Mouse (Mus musculus) heart, embryonic 16.5 days (tissue): Measurements from ENCODE around the gene Rasal3. TPM values are rescaled to one million over a fixed set of nuclear protein-coding genes. Genes with fewer than 3 reads are reported as not detected.
A peak's percentile ranks its signal among the peaks of the same experiment; 100 is the strongest.

Experiments used
- ATAC-seq: fragments of 200-750 bp; cut with Nextera tagmentation; replicated peaks from 2 replicates; pipeline ENCODE4 v1.8.0; 2017; ENCODE audit warnings: moderate number of reproducible peaks; ENCODE audit not compliant: insufficient read depth, low FRiP score; ENCODE audit errors: extremely low read depth
- H3K27ac ChIP-seq: fragments of 300-500 bp; sonication (generic); 2 replicates; pipeline ENCODE4 v1.5.1; 2014; ENCODE audit warnings: mild to moderate bottlenecking, low read length, control low read depth, moderate library complexity
- H3K27me3 ChIP-seq: fragments of 300-500 bp; sonication (generic); 2 replicates; pipeline ENCODE4 v1.6.1; 2014; ENCODE audit warnings: low read length, mixed read lengths; ENCODE audit not compliant: control insufficient read depth, insufficient read depth
- H3K36me3 ChIP-seq: fragments of 300-500 bp; sonication (generic); 2 replicates; pipeline ENCODE4 v1.6.1; 2014; ENCODE audit not compliant: control insufficient read depth, insufficient read depth
- H3K4me1 ChIP-seq: fragments of 300-500 bp; sonication (generic); 2 replicates; pipeline ENCODE4 v1.6.1; 2014; ENCODE audit warnings: low read length, mixed read lengths; ENCODE audit not compliant: control insufficient read depth, insufficient read depth
- H3K4me2 ChIP-seq: fragments of 300-500 bp; sonication (generic); 2 replicates; pipeline ENCODE4 v1.6.1; 2014; ENCODE audit warnings: low read depth, mild to moderate bottlenecking, control low read depth, low read length
- H3K4me3 ChIP-seq: fragments of 300-500 bp; sonication (generic); 2 replicates; pipeline ENCODE4 v1.5.1; 2014; ENCODE audit warnings: mild to moderate bottlenecking, control low read depth, low read length
- H3K9ac ChIP-seq: fragments of 300-500 bp; sonication (generic); 2 replicates; pipeline ENCODE4 v1.6.1; 2014; ENCODE audit warnings: low read length, control low read depth
- H3K9me3 ChIP-seq: fragments of 300-500 bp; sonication (generic); replicated peaks from 2 replicates; pipeline ENCODE4 v1.6.1; 2016; ENCODE audit warnings: low read length; ENCODE audit not compliant: control insufficient read depth
- WGBS: fragments of 180-500 bp; shearing (Covaris S2); extraction: QIAGEN DNeasy Blood & Tissue Kit; methylation state at CpG from one replicate; pipeline ENCODE4 v1.1.7; 2014; 5-methylcytosine and 5-hydroxymethylcytosine counted together
- polyA plus RNA-seq: library from polyadenylated mRNA; unstranded; fragments of >200 nt; fragmentation: Nextera tagmentation; extraction: Ambion mirVana; gene quantifications from 2 replicates; pipeline ENCODE4 v1.2.1, GENCODE M21; 2015

Gene Rasal3
- polyA plus RNA-seq, 1 experiment from 2014 or later, result 13.9 TPM

GRCm38 (mm10) chr17:32364331-32364730 is 39.1 kb downstream of the Rasal3 start:
- ATAC-seq, result peak; percentile 91
- Histone ChIP-seq H3K36me3 (peaks cover 18% of the 10 kb centered on the region), H3K27me3 (no peaks in the 10 kb centered on the region), H3K27ac (peak overlapping the region; percentile 85), H3K9ac (peak overlapping the region; percentile 96), H3K4me3 (peak overlapping the region; percentile 97), H3K4me2 (peak overlapping the region; percentile 65), H3K9me3 (no peaks in the 10 kb centered on the region), H3K4me1 (peaks cover 17% of the 10 kb centered on the region)
- 0% methylated on average over 33 of the region's 47 CpGs for WGBS

- H3K27me3 ChIP-seq, result no peaks in the 10 kb centered on the region
- H3K4me3 ChIP-seq, result peak overlapping the region; percentile 97
- H3K27ac ChIP-seq, result peak overlapping the region; percentile 77
- peak overlapping the region; percentile 96 for H3K9ac ChIP-seq
- peaks cover 14% of the 10 kb centered on the region for H3K4me1 ChIP-seq
- 1% methylated on average over 34 of the region's 50 CpGs for WGBS
- H3K9me3 ChIP-seq, result no peaks in the 10 kb centered on the region
- ATAC-seq, result peak; percentile 33
- peaks cover 23% of the 10 kb centered on the region for H3K36me3 ChIP-seq
- H3K4me2 ChIP-seq, result peak overlapping the region; percentile 91
Measured at GRCm38 (mm10) chr17:32363821-32364301, 39.5 kb downstream of the Rasal3 start.

GRCm38 (mm10) chr17:32362686-32363085 is 40.7 kb downstream of the Rasal3 start:
- ATAC-seq, result no peak

DNA sequence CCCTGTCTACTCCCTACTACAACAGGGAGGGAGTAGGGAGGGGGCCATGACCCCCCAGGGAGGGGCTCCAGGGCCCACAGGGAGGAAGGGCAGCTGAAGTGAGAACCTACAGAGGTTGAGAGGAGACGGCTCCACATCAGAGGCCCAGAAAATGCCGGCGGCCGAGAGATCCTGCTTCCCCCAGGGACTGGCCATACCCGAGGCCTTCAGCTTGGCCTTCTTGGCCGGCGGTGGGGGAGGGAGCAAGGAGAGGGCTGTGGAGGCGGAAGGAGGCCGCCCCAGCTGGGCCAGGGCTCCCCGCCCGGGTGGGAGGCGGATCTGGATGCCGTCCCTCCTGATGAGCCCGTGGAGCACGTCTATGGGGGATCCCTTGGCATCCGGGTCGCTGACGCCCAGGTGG is 43.5 kb downstream of the Rasal3 start:
- WGBS, result 89% methylated on average over 18 of the region's 18 CpGs
- Histone ChIP-seq H3K9me3 (no peaks in the 10 kb centered on the region), H3K9ac (no peak overlapping the region), H3K4me1 (peaks cover 14% of the 10 kb centered on the region), H3K27me3 (no peaks in the 10 kb centered on the region), H3K4me2 (no peak overlapping the region), H3K4me3 (no peak overlapping the region), H3K27ac (no peak overlapping the region), H3K36me3 (peaks cover 55% of the 10 kb centered on the region)
- no peak for ATAC-seq

More at GRCm38 (mm10) chr17:32362686-32363085, 40.7 kb downstream of the Rasal3 start:
- WGBS, result 73% methylated on average over 4 of the region's 4 CpGs
- Histone ChIP-seq H3K9ac (no peak overlapping the region), H3K4me1 (peaks cover 14% of the 10 kb centered on the region), H3K4me2 (peak overlapping the region; percentile 91), H3K9me3 (no peaks in the 10 kb centered on the region), H3K27me3 (no peaks in the 10 kb centered on the region), H3K36me3 (peaks cover 34% of the 10 kb centered on the region), H3K4me3 (peak overlapping the region; percentile 97; the same call in 1 of the 2 replicates), H3K27ac (no peak overlapping the region)

- Histone ChIP-seq H3K36me3 (peaks cover 58% of the 10 kb centered on the region), H3K4me1 (peaks cover 18% of the 10 kb centered on the region), H3K9me3 (no peaks in the 10 kb centered on the region), H3K27ac (no peak overlapping the region), H3K4me2 (no peak overlapping the region), H3K4me3 (no peak overlapping the region), H3K27me3 (no peaks in the 10 kb centered on the region), H3K9ac (no peak overlapping the region)
- ATAC-seq, result no peak
- 84% methylated on average over 6 of the region's 6 CpGs for WGBS
Measured at GRCm38 (mm10) chr17:32358943-32359340, 44.4 kb downstream of the Rasal3 start.

GRCm38 (mm10) chr17:32358192-32358942 is 45.0 kb downstream of the Rasal3 start:
- Histone ChIP-seq H3K9me3 (no peaks in the 10 kb centered on the region), H3K9ac (no peak overlapping the region), H3K4me3 (no peak overlapping the region), H3K27ac (no peak overlapping the region), H3K27me3 (no peaks in the 10 kb centered on the region), H3K36me3 (peaks cover 58% of the 10 kb centered on the region), H3K4me1 (peaks cover 16% of the 10 kb centered on the region), H3K4me2 (no peak overlapping the region)
- ATAC-seq, result no peak
- WGBS, result 90% methylated on average over 7 of the region's 7 CpGs

GRCm38 (mm10) chr17:32356766-32357760 is 46.3 kb downstream of the Rasal3 start:
- no peaks in the 10 kb centered on the region for H3K9me3 ChIP-seq
- 82% methylated on average over 24 of the region's 24 CpGs for WGBS
- no peaks in the 10 kb centered on the region for H3K27me3 ChIP-seq
- no peak overlapping the region for H3K27ac ChIP-seq
- peaks cover 58% of the 10 kb centered on the region for H3K36me3 ChIP-seq
- ATAC-seq, result no peak
- peaks cover 5% of the 10 kb centered on the region; the same call in 1 of the 2 replicates for H3K4me1 ChIP-seq
- H3K9ac ChIP-seq, result no peak overlapping the region
- no peak overlapping the region for H3K4me2 ChIP-seq
- no peak overlapping the region for H3K4me3 ChIP-seq

DNA sequence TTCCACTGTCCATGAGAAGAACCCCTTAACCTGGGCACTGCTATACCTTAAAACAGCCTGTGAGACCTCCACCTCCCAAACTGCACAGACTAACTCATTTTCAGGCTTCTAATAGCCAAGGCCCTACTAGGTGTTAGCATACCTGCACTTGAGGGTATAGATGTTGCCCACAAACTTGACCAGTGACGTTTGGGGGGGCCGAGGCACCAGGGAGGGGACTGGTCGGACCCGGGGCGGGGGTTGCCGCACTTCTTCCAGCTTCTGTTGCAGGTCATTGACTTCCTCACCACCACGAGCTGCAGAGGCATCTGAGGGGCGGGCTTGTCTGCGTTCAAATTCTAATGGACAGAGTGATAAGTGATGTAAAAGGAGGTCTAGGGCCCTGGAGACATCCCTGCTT is 47.1 kb downstream of the Rasal3 start:
- ATAC-seq, result no peak
- Histone ChIP-seq H3K4me2 (no peak overlapping the region), H3K36me3 (peaks cover 56% of the 10 kb centered on the region), H3K4me3 (no peak overlapping the region), H3K9me3 (no peaks in the 10 kb centered on the region), H3K27ac (no peak overlapping the region), H3K27me3 (no peaks in the 10 kb centered on the region), H3K4me1 (peaks cover 4% of the 10 kb centered on the region; the same call in 1 of the 2 replicates), H3K9ac (no peak overlapping the region)
- 86% methylated on average over 9 of the region's 9 CpGs for WGBS
